Mouse (Mus musculus) mouse trophoblast stem cell (cell line): ENCODE measurements around the gene Mt4.
"Not testable (repeated sequence)": the region's sequence is repeated elsewhere in the genome, so short reads cannot be mapped to it uniquely, and the experiment has no call there.

Experiments
- in situ Hi-C, 2 experiments: fragments of 300-500 bp; cut with MseI, MboI; formaldehyde crosslinking; loops; 2 replicates in 1 of 2; 3 replicates in 1 of 2; pipeline ENCODE4 v1.15.1; 2025

Mt4 gene

GRCm38 (mm10) chr8:94134601-94135000, 2.4 kb upstream of the Mt4 start:
- in situ Hi-C loops: not testable (repeated sequence)

- in situ Hi-C loops: no loop called here
These were observed 1.4 kb upstream of the Mt4 start for GRCm38 (mm10) chr8:94135556-94135955.

- in situ Hi-C loops: no loop called here
These were observed 805 bp upstream of the Mt4 start for GRCm38 (mm10) chr8:94136192-94136591.

GRCm38 (mm10) chr8:94140266-94140795, 3.3 kb downstream of the Mt4 start:
- in situ Hi-C loops: no loop called here

GRCm38 (mm10) chr8:94148236-94148635, 11.2 kb downstream of the Mt4 start:
- in situ Hi-C loops: no loop called here

- in situ Hi-C loops: no loop called here
These were observed 13.9 kb downstream of the Mt4 start for GRCm38 (mm10) chr8:94150925-94151324.

GRCm38 (mm10) chr8:94152513-94153300, 15.7 kb downstream of the Mt4 start, which contains the start of gene Mt3:
Mt3 (plus strand) TSS chr8:94152607.
- in situ Hi-C loops: no loop called here

GRCm38 (mm10) chr8:94153451-94153850, 16.5 kb downstream of the Mt4 start:
- in situ Hi-C loops: no loop called here

- in situ Hi-C loops: no loop called here
These were observed 17.5 kb downstream of the Mt4 start for GRCm38 (mm10) chr8:94154537-94154936.

GRCm38 (mm10) chr8:94156092-94156491, 19.1 kb downstream of the Mt4 start:
- in situ Hi-C loops: no loop called here

- in situ Hi-C loops: not testable (repeated sequence)
These were observed 28.8 kb downstream of the Mt4 start for GRCm38 (mm10) chr8:94165772-94166171.

GRCm38 (mm10) chr8:94167244-94167643, 30.2 kb downstream of the Mt4 start:
- in situ Hi-C loops: no loop called here

- in situ Hi-C loops: no loop called here
These were observed 32.5 kb downstream of the Mt4 start for GRCm38 (mm10) chr8:94169547-94169946.

- in situ Hi-C loops: no loop called here
These were observed 34.3 kb downstream of the Mt4 start for GRCm38 (mm10) chr8:94171321-94171755.

GRCm38 (mm10) chr8:94172075-94172808, 35.2 kb downstream of the Mt4 start, which contains the start of gene Mt2:
Mt2 (plus strand) TSS chr8:94172664.
- in situ Hi-C loops: no loop called here

- in situ Hi-C loops: no loop called here
These were observed 36.1 kb downstream of the Mt4 start for GRCm38 (mm10) chr8:94172809-94173732.

- in situ Hi-C loops: no loop called here
These were observed 36.9 kb downstream of the Mt4 start for GRCm38 (mm10) chr8:94173848-94174403.

- in situ Hi-C loops: no loop called here
These were observed 37.7 kb downstream of the Mt4 start for GRCm38 (mm10) chr8:94174619-94175213.

GRCm38 (mm10) chr8:94177716-94178390, 40.9 kb downstream of the Mt4 start:
- in situ Hi-C loops: no loop called here
